Mouse (Mus musculus) leukemia stem cell, adult 10-12 weeks (primary cell): ENCODE measurements around the gene Vmn2r65. TPM values are rescaled to one million over a fixed set of nuclear protein-coding genes. Genes with fewer than 3 reads are reported as not detected.

ENCODE experiments used
- polyA plus RNA-seq: library from polyadenylated mRNA; stranded (reverse); fragments of >175 nt; gene quantifications from 2 replicates; pipeline ENCODE4 v1.2.3, GENCODE M21; 2012; ENCODE audit warnings: low replicate concordance

Vmn2r65 gene
- polyA plus RNA-seq: 0.02 TPM in 1 of 2 replicates, not detected in the other

DNA sequence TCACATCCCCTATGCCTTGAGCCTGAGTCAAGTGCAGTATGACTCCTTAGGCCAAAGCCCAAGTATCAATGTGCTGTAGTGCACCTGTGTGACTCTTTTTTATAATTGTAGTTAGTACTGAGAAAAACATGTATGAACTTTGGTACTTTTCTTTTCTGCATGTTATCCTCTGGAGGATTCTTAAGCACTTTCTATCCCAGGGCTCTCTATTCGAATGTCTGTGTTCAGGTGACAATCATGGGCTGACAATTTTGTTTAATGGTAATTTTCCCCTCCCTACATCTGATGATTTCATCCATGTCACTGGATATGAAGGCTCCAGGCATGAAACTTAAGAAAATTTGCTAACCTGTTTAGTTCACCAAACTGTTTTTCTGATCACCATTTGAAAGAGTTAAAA lies at the start of gene Vmn2r65:
Vmn2r65 (minus strand) TSS at position 101 of the 400 bp plus-strand sequence.

DNA sequence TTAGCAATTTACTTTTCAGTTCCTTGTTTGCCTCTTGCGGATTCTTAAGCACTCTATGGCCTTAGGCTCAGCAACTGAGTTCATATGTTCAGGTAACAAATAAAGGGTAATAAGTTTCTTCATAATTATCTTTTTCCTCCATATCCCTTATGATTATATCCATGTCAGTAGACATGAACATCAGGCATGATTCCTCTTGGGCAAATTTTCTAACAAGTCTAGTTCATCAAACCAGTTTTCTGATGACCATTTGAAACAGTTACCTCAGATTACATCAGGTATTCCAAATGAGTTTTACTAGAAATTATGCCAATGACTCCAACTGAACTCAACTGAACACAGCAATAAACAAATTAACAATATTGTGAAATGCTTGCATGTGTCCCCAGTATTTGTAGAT lies 48.3 kb upstream of the Vmn2r65 start, which contains the start of gene Vmn2r66:
Vmn2r66 (minus strand) TSS at position 101 of the 400 bp plus-strand sequence.

Other genes with a start within 250 kb of the Vmn2r65 start
- not detected in 2 replicates for gene Olfr291, start 110.6 kb downstream of the Vmn2r65 start, polyA plus RNA-seq
- gene Vmn2r66, start 48.2 kb upstream of the Vmn2r65 start, polyA plus RNA-seq: 0.01 TPM in 1 of 2 replicates, not detected in the other
- gene Vmn2r67, start 191.9 kb upstream of the Vmn2r65 start, polyA plus RNA-seq: 0.02 TPM in 1 of 2 replicates, not detected in the other